Mouse (Mus musculus): ENCODE measurements around the gene Gm27021.
A peak's percentile ranks its signal among the peaks of the same experiment; 100 is the strongest.

Gene Gm27021

DNA sequence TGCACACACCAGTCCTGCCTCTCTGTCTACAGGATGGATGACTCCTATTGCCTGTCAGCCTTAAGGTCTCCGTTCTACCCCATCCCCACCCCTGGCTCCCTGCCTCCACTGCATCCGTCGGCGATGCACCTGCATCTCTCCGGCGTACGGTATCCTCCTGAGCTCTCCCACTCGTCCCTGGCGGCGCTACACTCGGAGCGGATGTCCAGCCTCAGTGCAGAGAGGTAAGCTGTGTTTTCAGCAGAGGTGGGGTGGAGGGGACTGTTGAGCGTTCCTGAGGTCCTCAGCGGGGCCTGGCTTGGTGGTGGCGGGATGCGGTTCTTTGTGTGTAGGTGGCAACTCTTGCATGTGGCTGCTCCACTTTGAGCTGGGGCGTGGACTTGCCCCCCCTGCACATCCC lies 100.1 kb downstream of the Gm27021 start:
- no peak for DNase-seq (ENCODE audit: low read depth, low spot score)

DNA sequence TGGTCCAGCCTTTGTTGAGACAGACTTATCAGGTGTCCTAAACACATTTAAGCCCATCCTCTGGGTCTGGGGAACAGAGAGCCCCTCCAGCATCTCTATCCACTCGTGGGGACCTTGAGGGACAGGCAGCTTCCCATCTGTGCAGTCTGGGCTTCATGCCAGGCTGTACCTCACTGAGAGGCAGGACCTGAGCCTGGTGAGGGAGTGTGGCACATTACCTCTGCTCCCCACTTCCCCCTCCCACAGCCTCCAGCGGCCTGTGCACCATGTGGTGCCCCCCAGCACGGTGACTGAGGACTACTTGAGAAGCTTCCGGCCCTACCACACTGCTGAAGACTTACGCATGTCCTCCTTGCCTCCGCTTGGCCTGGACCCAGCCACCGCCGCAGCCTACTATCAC lies 101.2 kb downstream of the Gm27021 start:
- no peak for DNase-seq (ENCODE audit: low read depth, low spot score)

DNA sequence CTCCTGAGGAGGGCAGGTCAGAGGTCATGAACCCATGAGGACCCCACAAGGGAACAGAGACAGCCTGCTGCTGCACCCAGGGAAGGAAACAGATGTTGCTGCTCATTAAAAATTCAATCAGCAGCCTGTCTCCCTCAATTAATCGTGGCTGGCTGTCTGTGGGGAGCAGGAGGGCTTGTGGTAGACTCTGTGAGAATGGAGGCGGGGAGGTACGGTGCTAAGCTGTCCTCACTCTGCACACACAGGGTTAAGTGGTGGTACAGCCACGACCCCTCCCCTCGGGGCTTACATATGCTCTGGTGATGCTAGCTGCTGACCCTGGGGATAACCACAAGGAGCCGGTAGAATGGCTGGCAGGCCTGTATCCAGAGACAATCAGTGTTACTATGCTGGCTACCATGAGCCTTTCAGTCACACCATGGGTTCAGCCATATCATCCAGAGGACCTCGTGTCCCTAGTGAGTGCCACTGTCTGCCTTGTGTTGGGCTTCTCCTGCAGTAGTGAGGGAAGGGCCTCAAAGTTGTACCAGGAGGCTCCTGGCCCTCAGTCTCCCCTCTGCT lies 102.6 kb downstream of the Gm27021 start:
- peak; percentile 52 for DNase-seq (ENCODE audit: low read depth, low spot score)

DNA sequence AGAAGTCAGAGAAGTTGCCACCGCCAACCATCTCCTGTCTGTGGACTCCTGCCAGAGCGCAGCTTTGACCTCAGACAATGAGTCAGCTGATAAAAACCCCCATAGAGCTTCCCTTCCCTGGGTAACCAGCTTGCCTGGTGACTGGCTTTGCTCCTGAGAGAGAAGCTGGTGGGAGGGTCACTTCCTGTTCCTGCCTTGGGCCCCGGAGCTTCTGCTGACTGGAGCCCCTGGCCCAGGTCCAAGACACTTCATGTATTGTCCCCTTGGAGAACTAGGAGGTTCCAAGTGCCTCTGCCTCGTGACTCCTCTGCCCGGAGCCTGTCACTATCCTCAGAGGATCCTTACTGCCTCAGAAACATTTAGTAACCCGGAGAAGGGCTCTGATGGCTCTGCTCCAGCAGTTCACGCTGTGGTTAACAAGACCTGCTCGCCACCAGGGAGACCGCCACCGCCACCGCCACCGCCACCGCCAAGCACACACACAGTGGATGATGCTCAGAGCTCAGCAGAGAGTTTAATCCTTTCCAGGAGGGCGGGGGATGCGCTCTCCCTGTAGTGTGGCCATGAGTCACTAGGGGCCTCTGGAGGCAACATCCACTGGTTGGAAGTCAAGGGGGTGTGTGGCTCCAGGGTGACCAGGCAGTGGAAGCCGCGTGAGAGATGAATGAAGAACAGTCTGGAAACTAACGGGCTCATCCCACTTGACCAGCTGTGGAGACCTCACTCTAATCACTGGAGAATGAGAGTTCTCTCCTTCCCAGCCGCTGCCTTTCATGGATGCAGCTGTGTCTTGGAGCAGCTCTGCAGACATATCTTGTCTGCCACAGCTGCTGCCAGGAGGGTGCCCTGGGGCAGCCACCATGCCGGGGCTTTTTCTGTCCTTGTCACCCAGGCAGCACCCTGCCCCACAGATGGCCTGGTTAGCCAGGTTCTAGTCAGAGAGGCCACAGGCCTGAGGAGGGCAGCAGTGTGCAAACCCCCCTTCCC lies 103.7 kb downstream of the Gm27021 start:
- DNase-seq (ENCODE audit: low read depth, low spot score), result no peak

DNA sequence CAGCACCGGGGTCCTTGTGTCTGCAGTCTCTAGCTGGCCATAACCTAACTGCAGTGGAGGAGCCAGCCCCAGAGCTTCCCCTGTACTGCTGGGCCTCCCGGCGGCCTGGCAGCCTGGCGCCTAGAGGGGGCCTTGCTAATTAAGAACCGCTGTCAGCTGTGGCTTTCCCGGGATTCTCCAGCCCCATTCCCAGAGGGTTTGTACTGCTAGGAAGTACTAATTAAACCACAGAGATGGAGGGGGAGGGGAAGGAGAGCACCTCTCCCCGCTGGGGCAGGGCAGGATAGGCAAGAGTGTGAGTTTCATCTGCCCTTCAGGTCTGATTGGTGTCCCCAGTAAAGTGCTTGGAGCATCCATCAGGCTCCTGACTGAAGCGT lies 104.5 kb downstream of the Gm27021 start:
- DNase-seq (ENCODE audit: low read depth, low spot score), result peak; percentile 61

DNA sequence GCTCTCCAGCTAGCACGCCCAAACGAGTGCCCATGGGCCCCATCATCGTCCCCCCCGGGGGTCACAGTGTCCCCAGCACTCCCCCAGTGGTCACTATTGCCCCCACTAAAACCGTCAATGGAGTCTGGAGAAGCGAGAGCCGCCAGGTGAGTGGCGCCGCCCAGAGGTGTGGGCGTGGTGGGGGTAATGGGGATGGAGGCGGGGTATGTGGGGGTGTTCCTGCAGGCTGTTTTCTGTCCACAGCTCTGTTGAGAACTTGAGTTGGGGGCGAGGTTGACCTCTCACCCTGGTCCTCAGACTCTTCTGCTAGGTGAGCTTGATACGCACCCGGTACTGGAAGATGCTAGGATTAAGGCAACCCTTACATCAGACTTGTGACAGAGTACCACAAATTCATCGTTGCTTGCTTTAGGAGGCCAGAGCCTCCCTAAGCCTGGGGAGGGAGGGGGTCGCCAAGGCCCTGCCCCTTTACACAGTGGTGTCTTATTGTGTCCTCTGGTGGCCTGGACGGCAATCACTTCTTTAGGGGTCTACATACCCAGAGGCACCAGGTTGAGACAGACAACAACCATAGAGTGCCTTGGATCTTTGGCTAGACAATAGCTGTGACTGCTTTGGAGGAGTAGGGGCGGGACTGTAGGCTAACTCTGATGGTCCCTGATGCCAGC lies 105.1 kb downstream of the Gm27021 start:
- no peak for DNase-seq (ENCODE audit: low read depth, low spot score)

DNA sequence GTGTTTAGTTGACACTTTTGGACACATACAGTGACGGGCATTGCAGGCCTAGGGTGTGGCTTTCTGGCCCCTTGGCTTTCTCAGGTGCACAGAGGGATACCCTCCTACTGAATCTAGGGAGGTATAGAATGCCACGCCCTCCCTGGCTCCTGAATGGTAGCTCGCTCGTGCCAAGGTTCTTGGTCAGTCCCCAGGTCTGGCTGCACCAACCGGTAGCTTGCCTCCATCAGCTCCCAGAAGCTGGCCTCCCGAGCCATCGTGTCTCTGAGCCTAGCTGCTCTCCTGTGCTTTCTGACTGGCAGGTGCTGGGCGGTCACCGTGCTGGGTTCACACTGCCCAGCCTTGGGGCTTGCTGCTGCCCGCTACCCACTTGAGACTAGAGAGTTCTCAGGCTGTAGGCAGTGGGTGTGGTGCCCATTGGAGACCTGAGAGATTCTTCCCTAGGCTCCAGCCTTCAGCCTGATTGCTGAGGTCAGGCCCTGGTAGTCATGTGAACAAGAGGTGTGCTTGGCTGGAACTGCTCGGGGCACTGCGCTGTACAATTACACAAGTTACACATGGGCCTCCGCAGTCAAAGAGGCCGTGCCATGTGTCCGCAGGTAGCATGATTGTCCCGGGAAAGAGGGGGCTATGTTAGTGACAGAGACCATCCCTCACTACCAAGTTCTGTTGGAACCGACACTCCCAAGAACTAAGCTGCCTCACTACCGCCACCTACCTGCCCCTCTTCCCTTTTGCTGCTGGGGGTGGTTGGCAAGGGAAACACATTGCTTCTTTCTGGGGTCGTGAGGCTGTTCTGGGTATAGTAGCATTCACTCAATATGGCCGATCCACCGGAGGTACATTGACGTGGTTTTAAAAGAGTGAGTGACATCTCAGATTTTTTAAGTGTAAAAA lies 106.1 kb downstream of the Gm27021 start:
- no peak for DNase-seq (ENCODE audit: low read depth, low spot score)

DNA sequence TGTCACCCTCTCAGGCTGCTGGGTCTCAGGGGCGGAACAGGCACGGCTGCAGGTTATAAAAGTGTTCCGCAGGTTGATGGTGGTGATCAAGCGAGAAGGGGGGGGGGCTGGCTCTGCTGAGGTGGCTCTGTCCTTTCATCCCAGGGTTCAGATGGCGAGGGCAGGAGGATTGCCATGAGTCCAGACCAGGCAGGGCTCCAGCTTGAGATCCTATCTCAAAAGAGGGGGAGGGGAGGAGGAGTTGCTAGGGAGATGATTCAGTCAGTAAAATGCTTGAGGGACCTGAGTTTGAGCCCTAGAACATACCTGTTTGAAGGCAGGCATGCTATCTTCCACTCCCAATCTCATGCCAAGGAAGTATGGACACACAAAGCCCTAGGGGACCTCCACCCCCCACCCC lies 107.3 kb downstream of the Gm27021 start:
- no peak for DNase-seq (ENCODE audit: low read depth, low spot score)

DNA sequence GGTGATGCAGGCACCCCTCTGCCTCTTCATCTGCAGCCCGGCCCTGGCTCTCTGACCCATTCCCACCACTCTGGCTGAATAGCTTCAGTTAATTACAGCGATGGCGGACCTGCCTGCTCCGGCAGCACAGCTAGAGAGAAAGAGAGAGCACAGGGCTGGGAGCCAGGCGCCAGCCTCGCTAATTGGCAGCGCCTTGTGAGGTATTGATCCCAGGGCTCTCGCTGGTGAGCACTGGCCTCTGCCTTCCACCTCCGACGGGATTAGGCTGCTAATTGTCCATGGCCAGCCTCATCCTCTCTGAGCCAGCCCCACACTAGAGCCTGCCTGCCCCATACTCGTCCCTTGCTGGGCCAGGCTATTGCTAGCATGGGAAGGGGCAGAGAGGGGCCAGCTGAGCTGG lies 108.2 kb downstream of the Gm27021 start:
- DNase-seq (ENCODE audit: low read depth, low spot score), result no peak
